8 mouse cellular contexts compared by ENCODE assay signal in the genomic region with DNA sequence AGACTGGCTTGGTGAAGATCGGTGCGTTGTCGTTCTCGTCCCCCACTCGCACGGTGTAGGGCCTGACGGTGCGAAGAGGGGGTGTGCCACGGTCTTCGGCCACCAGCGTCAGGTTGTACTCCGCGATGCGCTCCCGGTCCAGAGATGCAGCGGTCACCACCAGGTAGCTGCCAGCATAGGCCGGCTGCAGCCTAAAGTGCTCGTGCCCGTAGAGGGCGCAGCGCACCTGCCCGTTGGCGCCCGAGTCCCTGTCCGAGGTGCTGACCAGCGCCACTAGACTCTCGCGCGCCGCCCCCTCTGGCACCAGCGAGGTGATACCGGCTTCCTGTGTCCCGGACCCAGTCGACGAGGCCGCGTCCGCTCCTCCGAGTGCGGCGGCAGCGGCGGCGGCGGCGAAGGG. TPM values are rescaled to one million over a fixed set of nuclear protein-coding genes. Genes with fewer than 3 reads are reported as not detected.
DNase-seq lines count a peak whose midpoint lies in the region; ATAC-seq and TF ChIP-seq lines count a peak whose summit lies in the region.

No protein-coding gene starts in this region.

- H3K4me2 ChIP-seq in lung, postnatal 0 days (replicated peaks; ENCODE audit: low read depth, low read length), result peak overlapping the region; percentile 43

- no peaks in the 10 kb centered on the region for H3K9me3 ChIP-seq in hindbrain, embryonic 10.5 days
- no peaks in the 10 kb centered on the region for H3K9me3 ChIP-seq in lung, postnatal 0 days (ENCODE audit: low read length)

- no peak for TF ChIP-seq EP300 in lung, postnatal 0 days (IDR thresholded peaks at IDR 0.05)

- DNase-seq in R1 (ENCODE audit: low read depth, low spot score), result peak; percentile 80
- peak; percentile 62 for DNase-seq in cerebellum, adult 9-11 months
- peak; percentile 37 to 63 for DNase-seq in frontal cortex, postnatal 14 days (ENCODE audit: low spot score in 2 of 2)
- DNase-seq in hindbrain, embryonic 10.5 days (ENCODE audit: low spot score), result peak; percentile 83
- peak; percentile 67 to 70 for DNase-seq in layer of hippocampus, postnatal 14 days (ENCODE audit: low spot score in 2 of 2)
- DNase-seq in lung, postnatal 0 days (ENCODE audit: low spot score), result peak; percentile 83
- DNase-seq in retina, postnatal 1 day, result peak; percentile 84
- peak; percentile 80 for DNase-seq in urinary bladder, postnatal 14 days (ENCODE audit: low spot score)

- WGBS in hindbrain, embryonic 10.5 days, result under 1% methylated on average over 46 of the region's 46 CpGs
- 4% methylated on average over 42 of the region's 46 CpGs for WGBS in lung, postnatal 0 days

- peaks cover 80% of the 10 kb centered on the region for H3K27me3 ChIP-seq in hindbrain, embryonic 10.5 days (ENCODE audit: insufficient read depth, poor library complexity, severe bottlenecking)
- peaks cover 71% of the 10 kb centered on the region for H3K27me3 ChIP-seq in lung, postnatal 0 days (replicated peaks; ENCODE audit: insufficient read depth, low read length)

- peaks cover 32% of the 10 kb centered on the region for H3K36me3 ChIP-seq in hindbrain, embryonic 10.5 days
- H3K36me3 ChIP-seq in lung, postnatal 0 days (ENCODE audit: insufficient read depth, low read length), result no peaks in the 10 kb centered on the region

- H3K4me3 ChIP-seq in hindbrain, embryonic 10.5 days, result peak overlapping the region; percentile 69
- peak overlapping the region; percentile 8; the same call in 1 of the 2 replicates for H3K4me3 ChIP-seq in lung, postnatal 0 days (ENCODE audit: low read depth, low read length)

- ATAC-seq in lung, postnatal 0 days, result peak; percentile 71

- peaks cover 73% of the 10 kb centered on the region for H3K4me1 ChIP-seq in hindbrain, embryonic 10.5 days (replicated peaks)
- peaks cover 11% of the 10 kb centered on the region; the same call in 1 of the 2 replicates for H3K4me1 ChIP-seq in lung, postnatal 0 days (ENCODE audit: insufficient read depth, low read depth, low read length)

- peak; percentile 96 for TF ChIP-seq CTCF in lung, postnatal 0 days (IDR thresholded peaks at IDR 0.05)

- H3K9ac ChIP-seq in lung, postnatal 0 days (replicated peaks; ENCODE audit: low read depth), result no peak overlapping the region

- peak overlapping the region; percentile 85 for H3K27ac ChIP-seq in hindbrain, embryonic 10.5 days
- H3K27ac ChIP-seq in lung, postnatal 0 days (ENCODE audit: low read length), result no peak overlapping the region

RNA-seq across cellular contexts. Expression of a gene that starts 1.5 kb away (rescaled TPM):
- 33.1 and 41.3 TPM in 2 replicates for polyA plus RNA-seq in hindbrain, embryonic 10.5 days (2016; fragmentation: Nextera tagmentation; extraction: Ambion mirVana)
- 10 to 100 TPM; 64.4 to 77.0 TPM for total RNA-seq in layer of hippocampus, postnatal 14 days (2021)
- polyA plus RNA-seq in lung, postnatal 0 days (2015; fragmentation: Nextera tagmentation; extraction: Ambion mirVana), result not detected in 2 replicates

Comparison
In these comparisons a context has a peak if more than half of its experiments do, and no peak if none do; other contexts are left out.
1. RNA of a gene that starts 1.5 kb away (polyA plus RNA-seq): 33.1 to 41.3 TPM in hindbrain, embryonic 10.5 days; not detected in lung, postnatal 0 days; every median in the first group is over 10 times any median in the second.
2. Peak in every context shown above with its lines, with median percentiles within 50 percentile points of each other: DNase-seq.